Mouse (Mus musculus) ES-E14 (cell line): ENCODE results near the gene Khdc1c. TPM values are rescaled to one million over a fixed set of nuclear protein-coding genes. Genes with fewer than 3 reads are reported as not detected.
"Not testable (repeated sequence)": the region's sequence is repeated elsewhere in the genome, so short reads cannot be mapped to it uniquely, and the experiment has no call there.

Experiments used
- DNase-seq: peaks from one replicate; pipeline ENCODE4 v3.0.0-alpha.2; 2013; ENCODE audit warnings: low read depth, low spot score
- H3K27ac ChIP-seq: 2 replicates; pipeline ENCODE4 v1.5.1; 2012; ENCODE audit warnings: low read depth, mild to moderate bottlenecking, low read length, moderate library complexity, mixed read lengths; ENCODE audit not compliant: poor library complexity, insufficient read depth, severe bottlenecking
- H3K36me3 ChIP-seq: 2 replicates; pipeline ENCODE4 v1.6.1; 2012; ENCODE audit warnings: mild to moderate bottlenecking, low read length, moderate library complexity, mixed read lengths; ENCODE audit not compliant: control insufficient read depth, poor library complexity, insufficient read depth, severe bottlenecking
- H3K4me1 ChIP-seq, 2 experiments: fragments of 150-350 bp in 1 of 2; sonication (generic) in 1 of 2; 2 replicates each; pipeline ENCODE4 v1.6.1; 2012; ENCODE audit warnings: low read length in 2 of 2, mild to moderate bottlenecking in 1 of 2, mixed read lengths in 1 of 2; ENCODE audit not compliant: control insufficient read depth in 2 of 2, insufficient read depth in 2 of 2, poor library complexity in 1 of 2
- H3K4me3 ChIP-seq, 2 experiments: fragments of 150-350 bp in 1 of 2; sonication (generic) in 1 of 2; 2 replicates each; pipeline ENCODE4 v1.5.1; 2012; ENCODE audit warnings: low read length in 2 of 2, low read depth in 1 of 2, mild to moderate bottlenecking in 1 of 2, mixed read lengths in 1 of 2; ENCODE audit not compliant: insufficient read depth in 1 of 2, poor library complexity in 1 of 2, severe bottlenecking in 1 of 2
- H3K9ac ChIP-seq: 2 replicates; pipeline ENCODE4 v1.6.1; 2012; ENCODE audit warnings: low read depth, mild to moderate bottlenecking, low read length, mixed read lengths; ENCODE audit not compliant: poor library complexity, insufficient read depth, severe bottlenecking
- H3K9me3 ChIP-seq: fragments of 150-350 bp; sonication (generic); 2 replicates; pipeline ENCODE4 v1.6.1; 2012; ENCODE audit warnings: low read depth, mild to moderate bottlenecking, low read length; ENCODE audit not compliant: control insufficient read depth, insufficient read depth
- CHD2 ChIP-seq: IDR thresholded peaks from 2 replicates; pipeline ENCODE4 v1.6.1; 2014; ENCODE audit warnings: mild to moderate bottlenecking, low read depth, low read length, inconsistent platforms
- HCFC1 ChIP-seq: IDR thresholded peaks from 2 replicates; pipeline ENCODE4 v1.6.1; 2012; ENCODE audit warnings: low read length, inconsistent platforms, borderline replicate concordance; ENCODE audit not compliant: insufficient read depth
- MAFK ChIP-seq: IDR thresholded peaks from 2 replicates; pipeline ENCODE4 v1.6.1; 2014; ENCODE audit warnings: mild to moderate bottlenecking, low read depth, low read length, inconsistent platforms; ENCODE audit not compliant: insufficient read depth
- ZC3H11A ChIP-seq: IDR thresholded peaks from 2 replicates; pipeline ENCODE4 v1.6.1; 2012; ENCODE audit warnings: low read depth, mild to moderate bottlenecking, inconsistent platforms, low read length, borderline replicate concordance
- ZNF384 ChIP-seq: IDR thresholded peaks from 2 replicates; pipeline ENCODE4 v1.6.1; 2012; ENCODE audit warnings: low read depth, low read length, inconsistent platforms
- in situ Hi-C, 2 experiments: fragments of 600-800 bp; cut with MboI; formaldehyde crosslinking; loops; one replicate each; pipeline ENCODE4 v1.15.1; 2025; ENCODE audit warnings: low sequenced_read_pairs in 2 of 2, inconsistent platforms in 1 of 2; ENCODE audit not compliant: unreplicated experiment in 2 of 2
- total RNA-seq: library from RNA; depleted of rRNA; stranded (reverse); fragments of 300-350 nt; gene quantifications from 2 replicates; pipeline ENCODE4 v1.2.3, GENCODE M21; 2012

Khdc1c gene
- total RNA-seq, 1 experiment: not detected

GRCm38 (mm10) chr1:21326733-21327132, 41.4 kb upstream of the Khdc1c start:
- no peaks in the 10 kb centered on the region for H3K36me3 ChIP-seq
- TF ChIP-seq ZNF384 (no peak), ZC3H11A (no peak), CHD2 (no peak), MAFK (no peak), HCFC1 (no peak)
- no peak overlapping the region for H3K9ac ChIP-seq
- H3K4me1 ChIP-seq: no peaks in the 10 kb centered on the region
- in situ Hi-C loops: no loop called here
- no peak overlapping the region for H3K4me3 ChIP-seq
- H3K27ac ChIP-seq: no peak overlapping the region
- no peak for DNase-seq
- no peaks in the 10 kb centered on the region; the same call in 1 of the 2 replicates for H3K9me3 ChIP-seq

GRCm38 (mm10) chr1:21331161-21331560, 37.0 kb upstream of the Khdc1c start:
- in situ Hi-C loops: not testable (repeated sequence)

GRCm38 (mm10) chr1:21333222-21333973, 34.7 kb upstream of the Khdc1c start:
- no peak for TF ChIP-seq MAFK
- no peak for TF ChIP-seq HCFC1
- no peak for TF ChIP-seq ZC3H11A
- TF ChIP-seq CHD2: no peak
- TF ChIP-seq ZNF384: no peak
- Histone ChIP-seq H3K4me3 (no peak overlapping the region), H3K4me1 (no peaks in the 10 kb centered on the region), H3K9me3 (no peaks in the 10 kb centered on the region), H3K27ac (no peak overlapping the region), H3K9ac (no peak overlapping the region), H3K36me3 (no peaks in the 10 kb centered on the region)
- in situ Hi-C loops: no loop called here
- no peak for DNase-seq

More at GRCm38 (mm10) chr1:21331161-21331560, 37.0 kb upstream of the Khdc1c start:
- H3K27ac ChIP-seq, H3K4me1 ChIP-seq, H3K9ac ChIP-seq, H3K36me3 ChIP-seq, DNase-seq, H3K4me3 ChIP-seq, H3K9me3 ChIP-seq: not testable (repeated sequence)

- no peak overlapping the region for H3K27ac ChIP-seq
- in situ Hi-C loops: no loop called here
- TF ChIP-seq MAFK (no peak), ZC3H11A (no peak), HCFC1 (no peak), ZNF384 (no peak), CHD2 (no peak)
- no peak overlapping the region for H3K4me3 ChIP-seq
- DNase-seq: no peak
- no peaks in the 10 kb centered on the region for H3K4me1 ChIP-seq
- H3K9ac ChIP-seq: no peak overlapping the region
- H3K9me3 ChIP-seq: no peaks in the 10 kb centered on the region
- no peaks in the 10 kb centered on the region for H3K36me3 ChIP-seq
Observed at GRCm38 (mm10) chr1:21335836-21336235, 32.3 kb upstream of the Khdc1c start.

- Histone ChIP-seq H3K36me3 (no peaks in the 10 kb centered on the region), H3K9me3 (no peaks in the 10 kb centered on the region), H3K4me3 (no peak overlapping the region), H3K27ac (no peak overlapping the region), H3K4me1 (no peaks in the 10 kb centered on the region), H3K9ac (no peak overlapping the region)
- in situ Hi-C loops: no loop called here
- no peak for DNase-seq
- TF ChIP-seq MAFK (no peak), HCFC1 (no peak), CHD2 (no peak)
Observed at GRCm38 (mm10) chr1:21340745-21341144, 27.4 kb upstream of the Khdc1c start.
